Mouse (Mus musculus): ENCODE measurements around the gene Mettl26. TPM values are rescaled to one million over a fixed set of nuclear protein-coding genes. Genes with fewer than 3 reads are reported as not detected.

Gene Mettl26
- total and polyA plus RNA-seq, 2 experiments from 2014 or later: 64.8 to 67.3 TPM

DNA sequence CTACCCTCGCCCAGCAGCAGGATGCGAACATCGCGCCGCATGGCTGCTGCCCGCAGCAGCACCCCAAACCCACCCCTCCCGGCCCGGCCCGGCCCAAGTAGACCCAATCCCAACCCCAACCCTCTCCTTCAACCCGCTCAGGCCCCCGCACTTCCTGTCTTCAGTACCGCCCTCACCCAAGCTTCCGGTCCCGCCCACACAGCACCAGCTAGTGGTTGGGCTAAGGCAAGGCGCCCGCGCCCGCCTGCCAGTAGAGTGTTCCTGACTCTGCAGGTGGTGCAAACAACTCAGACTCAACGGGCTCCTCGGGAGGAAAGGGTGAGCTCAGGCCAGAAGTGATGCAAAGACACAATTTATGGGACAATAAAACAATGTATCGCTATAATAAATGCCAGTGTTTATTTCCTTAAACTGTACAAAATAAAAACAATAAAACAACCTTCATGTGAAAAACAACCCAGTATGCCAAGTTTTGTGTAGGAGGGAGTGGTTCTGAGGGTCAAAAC, 30.4 kb upstream of the Mettl26 start, which contains the start of gene Rhot2:
TSS of gene Rhot2 (minus strand) at position 456 of the 506 bp plus-strand sequence.
- H3K9ac ChIP-seq (replicated peaks; ENCODE audit: low read length, poor library complexity, severe bottlenecking): peak within 1 kb of the TSS; percentile 73

DNA sequence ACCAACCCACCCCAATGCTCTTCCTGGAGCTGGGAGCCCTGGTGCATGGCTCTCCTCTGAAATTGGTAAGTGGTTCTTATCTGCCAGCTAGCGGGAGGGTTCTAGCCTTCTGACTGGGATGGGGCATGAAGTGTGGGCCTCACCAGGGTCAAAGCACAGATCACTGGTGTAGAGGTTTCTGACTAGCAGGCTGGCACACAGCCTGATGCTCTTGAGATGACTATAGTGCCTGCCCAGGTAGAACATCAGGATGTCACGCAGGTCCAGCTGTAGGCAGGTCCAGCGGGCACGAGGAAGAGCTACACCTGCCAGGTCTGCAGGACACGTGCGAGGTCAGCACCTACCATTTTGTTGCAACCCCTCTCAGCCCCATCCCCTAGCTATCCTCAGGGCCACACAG, 14.6 kb upstream of the Mettl26 start:
- peak overlapping the region; percentile 89; the same call in 1 of the 2 replicates for H3K4me2 ChIP-seq (ENCODE audit: low read depth, low read length, poor library complexity, severe bottlenecking)
- ATAC-seq (ENCODE audit: low FRiP score) (no peak), DNase-seq (ENCODE audit: low spot score) (no peak)
- no peak for TF ChIP-seq CTCF (IDR thresholded peaks at IDR 0.05)
- no peak overlapping the region for H3K9ac ChIP-seq (replicated peaks; ENCODE audit: low read length, poor library complexity, severe bottlenecking)
- H3K9me3 ChIP-seq (ENCODE audit: low read length): no peaks in the 10 kb centered on the region
- no peak overlapping the region for H3K27ac ChIP-seq (ENCODE audit: low read depth, low read length)
- WGBS: 93% methylated on average over 6 of the region's 6 CpGs
- H3K4me1 ChIP-seq (ENCODE audit: insufficient read depth, low read length): peaks cover 7% of the 10 kb centered on the region; the same call in 1 of the 2 replicates
- H3K36me3 ChIP-seq (ENCODE audit: insufficient read depth, low read length): peaks cover 9% of the 10 kb centered on the region
- H3K4me3 ChIP-seq (ENCODE audit: low read depth, low read length): no peak overlapping the region
- H3K27me3 ChIP-seq (ENCODE audit: insufficient read depth, low read length): no peaks in the 10 kb centered on the region

More for the DNA sequence above, 30.4 kb upstream of the Mettl26 start, which contains the start of gene Rhot2:
- Histone ChIP-seq H3K36me3 (ENCODE audit: insufficient read depth, low read length) (peaks cover 46% of the 10 kb centered on the region), H3K9me3 (ENCODE audit: low read length) (no peaks in the 10 kb centered on the region), H3K4me3 (ENCODE audit: low read depth, low read length) (peak within 1 kb of the TSS; percentile 79), H3K4me2 (ENCODE audit: low read depth, low read length, poor library complexity, severe bottlenecking) (peak within 1 kb of the TSS; percentile 64), H3K27ac (ENCODE audit: low read depth, low read length) (peak within 1 kb of the TSS; percentile 80), H3K4me1 (ENCODE audit: insufficient read depth, low read length) (peaks cover 9% of the 10 kb centered on the region), H3K27me3 (ENCODE audit: insufficient read depth, low read length) (no peaks in the 10 kb centered on the region)
- DNase-seq (ENCODE audit: low spot score) (peak; percentile 96), ATAC-seq (ENCODE audit: low FRiP score) (peak; percentile 93)
- TF ChIP-seq CTCF (IDR thresholded peaks at IDR 0.05): peak; percentile 91
- WGBS: 1% methylated on average over 21 of the region's 21 CpGs

DNA sequence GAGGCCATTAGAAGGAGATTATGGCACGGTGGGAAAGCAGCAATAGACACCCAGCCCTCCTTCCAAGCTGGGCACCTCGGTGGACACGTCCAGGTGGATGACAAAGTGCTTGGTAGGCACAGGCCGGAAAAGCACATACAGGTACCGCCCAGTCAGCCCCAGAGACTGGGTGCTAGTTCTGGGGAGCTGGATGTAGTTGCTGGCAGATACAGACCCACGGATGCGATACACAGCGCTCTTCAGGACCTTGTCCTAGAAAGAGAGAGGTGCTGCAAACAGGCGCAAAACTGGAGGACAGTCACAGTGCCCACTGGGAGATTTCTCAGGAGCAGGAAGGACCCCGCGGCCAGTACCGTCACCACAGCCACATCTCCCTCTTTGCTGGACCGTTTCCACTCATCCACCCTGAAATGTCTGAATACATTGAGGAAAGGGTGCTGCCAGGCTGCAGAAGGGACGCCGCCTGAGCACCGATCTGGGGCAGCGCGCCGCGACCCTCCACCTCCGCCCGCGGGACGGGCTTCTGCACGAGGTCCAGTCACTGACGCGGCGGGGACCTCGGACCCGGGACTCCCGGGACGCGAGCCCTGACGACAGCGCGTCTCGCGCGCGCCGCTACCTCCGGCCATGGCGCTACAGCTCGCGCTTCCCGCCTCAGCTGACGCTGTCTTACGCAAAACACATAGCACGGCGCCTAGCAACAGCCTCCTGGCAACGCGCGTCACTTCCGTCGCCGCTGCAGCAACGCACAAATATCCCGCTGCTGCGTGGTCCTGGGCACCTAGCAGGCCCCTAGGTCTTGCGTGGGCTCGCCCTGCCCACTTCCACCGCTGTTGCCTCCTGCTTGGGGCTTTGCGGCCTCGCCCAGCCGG, 13.8 kb upstream of the Mettl26 start, which contains the start of gene Wdr90:
TSS of gene Wdr90 (minus strand) at position 670 of the 872 bp plus-strand sequence.
- TF ChIP-seq CTCF (IDR thresholded peaks at IDR 0.05): peak; percentile 45
- Histone ChIP-seq H3K27me3 (ENCODE audit: insufficient read depth, low read length) (no peaks in the 10 kb centered on the region), H3K9me3 (ENCODE audit: low read length) (no peaks in the 10 kb centered on the region), H3K4me3 (ENCODE audit: low read depth, low read length) (peak within 1 kb of the TSS; percentile 61), H3K4me1 (ENCODE audit: insufficient read depth, low read length) (peaks cover 7% of the 10 kb centered on the region; the same call in 1 of the 2 replicates), H3K36me3 (ENCODE audit: insufficient read depth, low read length) (peaks cover 9% of the 10 kb centered on the region; the same call in 1 of the 2 replicates), H3K4me2 (ENCODE audit: low read depth, low read length, poor library complexity, severe bottlenecking) (peak within 1 kb of the TSS; percentile 89), H3K27ac (ENCODE audit: low read depth, low read length) (peak within 1 kb of the TSS; percentile 85), H3K9ac (replicated peaks; ENCODE audit: low read length, poor library complexity, severe bottlenecking) (peak within 1 kb of the TSS; percentile 76)
- peak; percentile 98 for DNase-seq (ENCODE audit: low spot score)
- ATAC-seq (ENCODE audit: low FRiP score): peak; percentile 93
- 3% methylated on average over 65 of the region's 65 CpGs for WGBS

DNA sequence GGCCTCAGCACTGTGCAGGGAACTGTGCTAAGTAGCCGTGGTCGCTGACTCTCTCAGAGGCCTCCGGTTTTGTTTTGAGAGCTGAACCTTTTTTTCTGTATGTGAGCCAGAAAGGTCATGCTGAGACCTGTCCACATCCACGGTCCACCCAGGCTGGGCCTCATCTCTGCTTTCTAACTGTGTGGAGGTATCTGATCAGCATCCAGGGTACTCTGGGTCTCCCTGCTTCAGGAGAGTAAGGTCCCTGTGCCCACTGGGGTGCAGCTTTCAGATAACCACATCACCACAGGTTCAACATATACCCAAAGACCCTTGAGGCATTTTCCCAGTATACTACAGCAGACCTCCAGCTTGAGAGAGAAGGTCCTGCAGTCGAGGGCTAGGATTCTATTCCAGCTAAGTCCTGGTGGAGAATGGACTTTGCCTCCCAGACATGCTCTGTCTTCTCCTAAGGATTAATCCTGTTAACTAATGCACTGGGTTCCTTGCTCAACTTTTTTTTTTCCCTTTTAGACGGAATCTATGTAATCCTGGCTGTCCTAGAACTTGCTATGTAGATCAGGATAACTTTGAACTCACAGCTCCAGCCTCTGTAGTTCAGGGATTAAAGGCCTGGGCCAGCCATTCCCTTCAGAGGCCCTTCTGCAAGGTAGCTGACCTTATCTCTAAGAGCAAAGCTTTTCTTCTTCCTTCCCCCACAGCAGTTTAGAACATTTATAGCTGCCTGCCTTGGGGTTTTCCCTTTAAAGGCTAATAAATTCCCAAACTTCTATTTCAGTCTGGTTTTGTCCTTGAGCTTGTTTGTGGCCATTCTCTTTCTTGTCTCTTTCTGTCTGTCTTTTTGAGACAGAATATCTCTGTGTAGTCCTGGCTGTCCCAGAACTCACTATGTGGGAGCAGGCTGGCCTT, 12.9 kb upstream of the Mettl26 start:
- Histone ChIP-seq H3K27me3 (ENCODE audit: insufficient read depth, low read length) (no peaks in the 10 kb centered on the region), H3K36me3 (ENCODE audit: insufficient read depth, low read length) (peaks cover 9% of the 10 kb centered on the region; the same call in 1 of the 2 replicates), H3K4me2 (ENCODE audit: low read depth, low read length, poor library complexity, severe bottlenecking) (peak overlapping the region; percentile 89), H3K4me3 (ENCODE audit: low read depth, low read length) (peak overlapping the region; percentile 61), H3K27ac (ENCODE audit: low read depth, low read length) (peak overlapping the region; percentile 85), H3K4me1 (ENCODE audit: insufficient read depth, low read length) (peaks cover 7% of the 10 kb centered on the region; the same call in 1 of the 2 replicates), H3K9ac (replicated peaks; ENCODE audit: low read length, poor library complexity, severe bottlenecking) (peak overlapping the region; percentile 76), H3K9me3 (ENCODE audit: low read length) (no peaks in the 10 kb centered on the region)
- peak; percentile 18 for ATAC-seq (ENCODE audit: low FRiP score)
- DNase-seq (ENCODE audit: low spot score): no peak
- 7% methylated on average over 6 of the region's 6 CpGs for WGBS
- no peak for TF ChIP-seq CTCF (IDR thresholded peaks at IDR 0.05)

DNA sequence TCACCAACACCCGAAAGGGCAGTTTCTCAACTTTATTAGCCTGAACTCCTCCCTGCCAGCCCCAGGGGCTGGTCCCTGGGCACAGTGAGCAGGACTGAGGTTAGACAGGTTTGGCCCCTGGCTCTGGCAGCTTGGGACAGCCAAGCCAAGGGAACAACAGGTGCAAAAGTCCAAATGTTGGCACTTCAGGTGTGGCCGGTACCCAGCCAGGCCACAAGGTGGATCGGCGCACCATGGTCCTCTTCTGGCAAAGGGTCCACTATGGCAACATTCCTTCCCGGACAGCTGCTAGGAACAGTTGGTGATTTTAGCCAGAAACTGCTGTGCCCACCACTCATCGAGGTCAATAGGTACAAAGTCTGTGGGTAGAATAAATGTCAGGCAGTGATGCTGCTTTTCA, 11.2 kb upstream of the Mettl26 start:
- TF ChIP-seq CTCF (IDR thresholded peaks at IDR 0.05): no peak; the same call in 1 of the 2 replicates
- Histone ChIP-seq H3K4me2 (ENCODE audit: low read depth, low read length, poor library complexity, severe bottlenecking) (no peak overlapping the region), H3K36me3 (ENCODE audit: insufficient read depth, low read length) (peaks cover 9% of the 10 kb centered on the region; the same call in 1 of the 2 replicates), H3K4me1 (ENCODE audit: insufficient read depth, low read length) (peaks cover 14% of the 10 kb centered on the region; the same call in 1 of the 2 replicates), H3K4me3 (ENCODE audit: low read depth, low read length) (no peak overlapping the region), H3K27ac (ENCODE audit: low read depth, low read length) (no peak overlapping the region), H3K9ac (replicated peaks; ENCODE audit: low read length, poor library complexity, severe bottlenecking) (no peak overlapping the region), H3K9me3 (ENCODE audit: low read length) (no peaks in the 10 kb centered on the region), H3K27me3 (ENCODE audit: insufficient read depth, low read length) (no peaks in the 10 kb centered on the region)
- DNase-seq (ENCODE audit: low spot score) (no peak), ATAC-seq (ENCODE audit: low FRiP score) (no peak)
- 95% methylated on average over 6 of the region's 6 CpGs for WGBS

Data from midbrain, postnatal 0 days (tissue).